In genomic region chr7:85543118-85543517, GRCm38 (mm10) we compare ENCODE assay signal across 30 mouse cellular contexts. TPM values are rescaled to one million over a fixed set of nuclear protein-coding genes. Genes with fewer than 3 reads are reported as not detected.
DNase-seq lines count a peak whose midpoint lies in the region; ATAC-seq and TF ChIP-seq lines count a peak whose summit lies in the region.
"Had no signal": no experiment of that assay in that cellular context is flagged by ENCODE, and none has a peak within 500 bp of the region (broad histone marks: within the 10 kb centered on the region; RNA-seq: fewer than 3 reads in every experiment).

No protein-coding gene starts in this region.

- H3K4me1 ChIP-seq in ES-Bruce4 (ENCODE audit: control insufficient read depth, insufficient read depth, low read length) (no peaks in the 10 kb centered on the region), ES-E14 (ENCODE audit: control insufficient read depth in 2 of 2, insufficient read depth in 2 of 2, low read length in 2 of 2, poor library complexity in 1 of 2) (peaks cover 0 to 6% of the 10 kb centered on the region in 2 experiments; a peak in 1 of 4 replicates)
- H3K4me1 ChIP-seq: embryonic facial prominence, embryonic 13.5 days; embryonic facial prominence, embryonic 15.5 days; forebrain, embryonic 13.5 days; forebrain, embryonic 15.5 days had no signal

- TF ChIP-seq EP300 in ES-Bruce4 (IDR thresholded peaks at IDR 0.05; ENCODE audit: insufficient read depth, low read depth, low read length) = peak; percentile 77; the same call in 1 of the 2 replicates

- H3K27me3 ChIP-seq in ES-Bruce4 (ENCODE audit: control insufficient read depth, insufficient read depth, low read length, poor library complexity, severe bottlenecking) = no peaks in the 10 kb centered on the region
- H3K27me3 ChIP-seq: CH12.LX; embryonic facial prominence, embryonic 13.5 days; embryonic facial prominence, embryonic 15.5 days; forebrain, embryonic 13.5 days; forebrain, embryonic 15.5 days had no signal

- in situ Hi-C loops in ES-E14 (cut with MboI; ENCODE audit: low sequenced_read_pairs in 2 of 2, unreplicated experiment in 2 of 2) = no loop called here

- H3K9ac ChIP-seq in ES-Bruce4 (ENCODE audit: low read depth, poor library complexity, severe bottlenecking) (no peak overlapping the region), ES-E14 (ENCODE audit: insufficient read depth, low read depth, low read length, poor library complexity, severe bottlenecking) (no peak overlapping the region)
- H3K9ac ChIP-seq: embryonic facial prominence, embryonic 13.5 days; embryonic facial prominence, embryonic 15.5 days; forebrain, embryonic 13.5 days; forebrain, embryonic 15.5 days; forebrain, postnatal 0 days had no signal

- H3K9me3 ChIP-seq in ES-Bruce4 (replicated peaks; ENCODE audit: control insufficient read depth, insufficient read depth, low read length, poor library complexity, severe bottlenecking) (peaks cover 12% of the 10 kb centered on the region), ES-E14 (ENCODE audit: control insufficient read depth, insufficient read depth, low read depth, low read length) (no peaks in the 10 kb centered on the region)

- H3K4me3 ChIP-seq in ES-Bruce4 (ENCODE audit: low read depth, low read length) = no peak overlapping the region
- 0 out of 4 replicates have a peak overlapping the region, but pooled peaks of 1 of the 2 experiments have one; percentile 5 for H3K4me3 ChIP-seq in ES-E14 (ENCODE audit: insufficient read depth in 1 of 2, low read depth in 1 of 2, low read length in 2 of 2, poor library complexity in 1 of 2, severe bottlenecking in 1 of 2)
- H3K4me3 ChIP-seq: embryonic facial prominence, embryonic 13.5 days; embryonic facial prominence, embryonic 15.5 days; erythroblast, embryonic 14.5 days; forebrain, embryonic 13.5 days; forebrain, embryonic 15.5 days had no signal

- no peak for ATAC-seq in erythroid progenitor cell, adult 5-6 weeks (replicated peaks; ENCODE audit: low FRiP score, poor library complexity, severe bottlenecking)
- ATAC-seq: CD4-positive, CD25-positive, alpha-beta regulatory T cell, adult 4 months; forebrain, embryonic 13.5 days; forebrain, embryonic 15.5 days; forebrain, postnatal 0 days had no signal

- peak; percentile 27 for DNase-seq in ES-E14 (ENCODE audit: low read depth, low spot score)
- DNase-seq in ZHBTc4 (ENCODE audit: low read depth, low spot score) = peak; percentile 88
- no peak for DNase-seq in left cerebral cortex, adult 9 months (ENCODE audit: low spot score in 2 of 2)
- DNase-seq: adrenal gland, adult 2 months; adrenal gland, postnatal 10 days; adrenal gland, postnatal 25 days; B cell, adult 2 months; cerebellum, adult 11 months; cerebellum, adult 18-20 months; cerebellum, adult 8-10 months; cerebellum, adult 9-11 months; cerebellum, postnatal 14 days; cerebellum, postnatal 36 days; embryo, embryonic 11 days; forebrain, postnatal 0 days had no signal

- H3K36me3 ChIP-seq in ES-Bruce4 (ENCODE audit: control insufficient read depth, insufficient read depth, low read length, poor library complexity, severe bottlenecking) (no peaks in the 10 kb centered on the region), ES-E14 (ENCODE audit: control insufficient read depth, insufficient read depth, low read length, poor library complexity, severe bottlenecking) (no peaks in the 10 kb centered on the region)
- H3K36me3 ChIP-seq: embryonic facial prominence, embryonic 13.5 days; embryonic facial prominence, embryonic 15.5 days; forebrain, embryonic 15.5 days had no signal

- TF ChIP-seq POLR2A in ES-Bruce4 (IDR thresholded peaks at IDR 0.05; ENCODE audit: insufficient read depth, low read length) = no peak

- no peak for TF ChIP-seq CTCF in ES-Bruce4 (IDR thresholded peaks at IDR 0.05; ENCODE audit: low read depth, low read length)

- H3K27ac ChIP-seq in ES-Bruce4 (ENCODE audit: insufficient read depth, low read length) (no peak overlapping the region), ES-E14 (ENCODE audit: insufficient read depth, low read depth, low read length, poor library complexity, severe bottlenecking) (peak overlapping the region; percentile 58; the same call in 1 of the 2 replicates)
- H3K27ac ChIP-seq: embryonic facial prominence, embryonic 13.5 days; embryonic facial prominence, embryonic 15.5 days; forebrain, embryonic 13.5 days; forebrain, embryonic 15.5 days had no signal

TF ChIP-seq in ES-E14, 5 proteins besides CTCF, POLR2A, EP300 and RAD21:
- TF ChIP-seq ZNF384 (IDR thresholded peaks at IDR 0.05; ENCODE audit: low read depth, low read length) = no peak
- TF ChIP-seq MAFK (IDR thresholded peaks at IDR 0.05; ENCODE audit: insufficient read depth, low read depth, low read length) = no peak
- TF ChIP-seq HCFC1 (IDR thresholded peaks at IDR 0.05; ENCODE audit: borderline replicate concordance, insufficient read depth, low read length) = no peak
- no peak for TF ChIP-seq CHD2 (IDR thresholded peaks at IDR 0.05; ENCODE audit: low read depth, low read length)
- TF ChIP-seq ZC3H11A (IDR thresholded peaks at IDR 0.05; ENCODE audit: borderline replicate concordance, low read depth, low read length) = no peak

RNA-seq across cellular contexts. Expression of gene Vmn2r71, which starts 19.8 kb away (rescaled TPM):
- polyA plus RNA-seq in ES-Bruce4 (2011; ENCODE audit: insufficient read depth, insufficient read length, low read depth, missing spikeins) = not detected in 2 replicates
- total RNA-seq in ES-E14 (2012; rRNA removed) = not detected in 2 replicates
- not detected in 2 replicates for total RNA-seq in erythroid progenitor cell, adult 5-6 weeks (2015; ENCODE audit: low replicate concordance)
- not detected in 2 replicates for total RNA-seq in erythroid progenitor cell, adult 5-6 weeks (2017; ENCODE audit: low replicate concordance)
- total RNA-seq: adrenal gland, adult 2 months; adrenal gland, postnatal 10 days; adrenal gland, postnatal 25 days; adrenal gland, postnatal 4 days; CH12.LX; common myeloid progenitor, adult 5-6 weeks; forebrain, postnatal 0 days; MEL had no signal
- polyA plus RNA-seq: adrenal gland, adult 2 months; brain, embryonic 14.5 days; CD4-positive, CD25-positive, alpha-beta regulatory T cell, adult 4 months; embryonic facial prominence, embryonic 11.5 days; embryonic facial prominence, embryonic 13.5 days; embryonic facial prominence, embryonic 15.5 days; erythroblast, embryonic 14.5 days; forebrain, embryonic 11.5 days; forebrain, embryonic 13.5 days; forebrain, embryonic 15.5 days; forebrain, postnatal 0 days had no signal

RNA-seq across cellular contexts. Expression of gene Vmn2r70, which starts 25.9 kb away (rescaled TPM):
- not detected in 2 replicates for polyA plus RNA-seq in ES-Bruce4 (2011; ENCODE audit: insufficient read depth, insufficient read length, low read depth, missing spikeins)
- total RNA-seq in ES-E14 (2012; rRNA removed) = not detected in 2 replicates
- total RNA-seq in erythroid progenitor cell, adult 5-6 weeks (2015; ENCODE audit: low replicate concordance) = not detected in 2 replicates
- not detected in 2 replicates for total RNA-seq in erythroid progenitor cell, adult 5-6 weeks (2017; ENCODE audit: low replicate concordance)
- total RNA-seq: adrenal gland, adult 2 months; adrenal gland, postnatal 10 days; adrenal gland, postnatal 25 days; adrenal gland, postnatal 4 days; CH12.LX; common myeloid progenitor, adult 5-6 weeks; forebrain, postnatal 0 days; MEL had no signal
- polyA plus RNA-seq: adrenal gland, adult 2 months; brain, embryonic 14.5 days; CD4-positive, CD25-positive, alpha-beta regulatory T cell, adult 4 months; embryonic facial prominence, embryonic 11.5 days; embryonic facial prominence, embryonic 13.5 days; embryonic facial prominence, embryonic 15.5 days; erythroblast, embryonic 14.5 days; forebrain, embryonic 11.5 days; forebrain, embryonic 13.5 days; forebrain, embryonic 15.5 days; forebrain, postnatal 0 days had no signal

Comparison
In these comparisons a context has a peak if more than half of its experiments do, and no peak if none do; other contexts are left out.
1. DNase-seq: peak in ES-E14 (single experiment) and ZHBTc4 (single experiment); none in left cerebral cortex, adult 9 months (0 of 2).